Mouse (Mus musculus) heart, postnatal 0 days (tissue): ENCODE data around the gene Cdr2l. TPM values are rescaled to one million over a fixed set of nuclear protein-coding genes. Genes with fewer than 3 reads are reported as not detected.

Source experiments
- ATAC-seq: fragments of 200-750 bp; cut with Nextera tagmentation; 2 replicates; pipeline ENCODE4 v1.8.0; 2017; ENCODE audit warnings: low read depth, moderate number of reproducible peaks, moderate library complexity; ENCODE audit not compliant: insufficient read depth
- DNase-seq: peaks from one replicate; pipeline ENCODE4 v3.0.0-alpha.2; 2016; ENCODE audit warnings: low spot score
- H3K27ac ChIP-seq: fragments of 300-500 bp; sonication (generic); 2 replicates; pipeline ENCODE4 v1.5.1; 2014; ENCODE audit warnings: low read depth, mild to moderate bottlenecking
- H3K27me3 ChIP-seq: fragments of 300-500 bp; sonication (generic); 2 replicates; pipeline ENCODE4 v1.6.1; 2014; ENCODE audit warnings: low read length, mixed read lengths; ENCODE audit not compliant: control insufficient read depth, insufficient read depth
- H3K36me3 ChIP-seq: fragments of 300-500 bp; sonication (generic); replicated peaks from 2 replicates; pipeline ENCODE4 v1.6.1; 2014; ENCODE audit warnings: low read length, mixed read lengths; ENCODE audit not compliant: control insufficient read depth, insufficient read depth
- H3K4me1 ChIP-seq: fragments of 300-500 bp; sonication (generic); 2 replicates; pipeline ENCODE4 v1.6.1; 2014; ENCODE audit warnings: antibody characterized with exemption; ENCODE audit not compliant: control insufficient read depth, insufficient read depth
- H3K4me2 ChIP-seq: fragments of 300-500 bp; sonication (generic); 2 replicates; pipeline ENCODE4 v1.6.1; 2014; ENCODE audit warnings: low read depth, mild to moderate bottlenecking, low read length, moderate library complexity
- H3K4me3 ChIP-seq: fragments of 300-500 bp; sonication (generic); 2 replicates; pipeline ENCODE4 v1.5.1; 2014; ENCODE audit warnings: low read depth, low read length
- H3K9ac ChIP-seq: fragments of 300-500 bp; sonication (generic); replicated peaks from 2 replicates; pipeline ENCODE4 v1.6.1; 2014; ENCODE audit warnings: low read depth, low read length, mixed read lengths
- H3K9me3 ChIP-seq: fragments of 300-500 bp; sonication (generic); replicated peaks from 2 replicates; pipeline ENCODE4 v1.6.1; 2016; ENCODE audit warnings: low read length; ENCODE audit not compliant: control insufficient read depth
- CTCF ChIP-seq: IDR thresholded peaks from 2 replicates; pipeline ENCODE4 v1.5.1; 2016; ENCODE audit warnings: antibody characterized with exemption, control low read depth, low read depth
- EP300 ChIP-seq: IDR thresholded peaks from 2 replicates; pipeline ENCODE4 v1.6.1; 2016; ENCODE audit warnings: antibody characterized with exemption, low read depth
- WGBS: fragments of 180-500 bp; shearing (Covaris S2); extraction: QIAGEN DNeasy Blood & Tissue Kit; methylation state at CpG from one replicate; pipeline ENCODE4 v1.1.7; 2014; 5-methylcytosine and 5-hydroxymethylcytosine counted together
- polyA plus RNA-seq: library from polyadenylated mRNA; unstranded; fragments of >200 nt; fragmentation: Nextera tagmentation; extraction: Ambion mirVana; gene quantifications from 2 replicates; pipeline ENCODE4 v1.2.1, GENCODE M21; 2015
- total RNA-seq: library from RNA; depleted of rRNA; stranded (reverse); fragments of >200 nt; gene quantifications from 2 replicates; pipeline ENCODE4 v1.2.3, GENCODE M21; 2014; ENCODE audit warnings: low replicate concordance

The Cdr2l gene
- total and polyA plus RNA-seq, 2 experiments from 2014 or later = 5.6 to 23.1 TPM

DNA sequence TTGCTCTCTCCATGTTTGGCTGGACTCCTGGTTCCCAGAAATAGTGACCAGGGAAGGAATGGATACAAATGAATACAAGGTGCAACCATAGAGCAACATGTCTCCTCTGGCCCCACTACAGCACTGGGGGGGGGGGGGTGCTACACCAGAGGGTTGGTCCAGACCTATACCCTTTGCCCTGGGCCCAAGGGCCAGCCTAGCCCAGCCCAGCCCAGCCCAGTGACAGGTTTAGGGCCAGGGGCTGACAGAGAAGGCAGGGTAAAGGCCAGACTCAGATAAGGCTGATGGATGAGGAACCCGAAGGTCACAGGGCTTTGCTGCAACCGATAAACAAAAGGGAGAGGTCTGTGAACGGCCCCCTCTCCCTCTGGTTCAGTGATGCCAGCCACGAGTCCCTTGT, 31.7 kb upstream of the Cdr2l start:
- TF ChIP-seq CTCF (no peak), EP300 (no peak)
- Histone ChIP-seq H3K27me3 (peaks cover 14% of the 10 kb centered on the region), H3K9ac (no peak overlapping the region), H3K27ac (no peak overlapping the region), H3K36me3 (no peaks in the 10 kb centered on the region), H3K9me3 (no peaks in the 10 kb centered on the region), H3K4me2 (no peak overlapping the region), H3K4me3 (no peak overlapping the region), H3K4me1 (no peaks in the 10 kb centered on the region)
- ATAC-seq (no peak), DNase-seq (no peak)
- WGBS = 41% methylated on average over 4 of the region's 4 CpGs

DNA sequence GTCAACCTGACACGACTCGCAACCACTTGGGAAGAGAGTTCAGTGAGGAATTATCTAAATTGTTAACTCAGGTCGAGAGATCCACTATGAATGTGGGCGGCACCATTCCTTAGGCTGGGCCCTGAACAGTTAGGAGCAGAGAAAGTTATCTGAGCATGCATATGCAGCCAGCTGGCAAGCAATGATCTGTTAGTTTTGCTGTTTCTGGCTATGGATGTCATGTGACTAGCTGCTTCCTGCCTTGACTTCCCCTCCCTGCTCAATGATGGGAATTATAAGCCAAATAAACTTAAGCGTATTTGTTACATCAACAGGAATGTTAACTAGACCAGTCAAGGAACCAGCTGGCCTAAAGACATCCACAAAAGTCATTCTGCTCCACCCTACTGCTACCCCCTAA, 28.3 kb upstream of the Cdr2l start:
- no peaks in the 10 kb centered on the region for H3K4me1 ChIP-seq
- TF ChIP-seq EP300 (no peak), CTCF (no peak)
- H3K4me3 ChIP-seq = no peak overlapping the region
- no peak overlapping the region for H3K4me2 ChIP-seq
- 0 out of 2 replicates have a peak, but pooled peaks cover 6% of the 10 kb centered on the region for H3K27me3 ChIP-seq
- no peak for ATAC-seq
- no peak for DNase-seq
- no peaks in the 10 kb centered on the region for H3K36me3 ChIP-seq
- H3K9ac ChIP-seq = no peak overlapping the region
- no peak overlapping the region for H3K27ac ChIP-seq
- 84% methylated on average over 5 of the region's 5 CpGs for WGBS
- no peaks in the 10 kb centered on the region for H3K9me3 ChIP-seq

DNA sequence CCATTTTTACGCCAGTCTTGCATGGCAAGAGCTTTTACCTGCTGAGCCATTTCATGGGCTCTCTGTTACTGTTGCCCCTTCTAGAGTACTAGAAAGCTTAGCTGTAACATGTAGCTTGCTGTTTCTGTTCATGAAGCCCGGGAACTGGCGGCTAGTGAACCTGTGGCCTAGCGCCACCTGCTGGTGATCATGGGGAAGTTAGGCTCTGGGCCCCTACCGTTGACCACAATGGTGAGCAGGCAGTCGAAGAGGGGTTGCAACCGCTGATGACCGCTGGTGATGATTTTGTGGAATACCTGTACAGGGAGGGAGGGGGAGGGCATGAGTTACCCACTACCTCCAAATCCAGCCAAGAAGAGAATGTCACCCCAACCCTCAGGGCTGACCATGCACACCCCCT, 27.5 kb upstream of the Cdr2l start:
- DNase-seq = peak; percentile 77
- no peaks in the 10 kb centered on the region for H3K36me3 ChIP-seq
- H3K9me3 ChIP-seq = no peaks in the 10 kb centered on the region
- ATAC-seq = 0 out of 2 replicates have a peak, but pooled peaks have one; percentile 28
- 11% methylated on average over 8 of the region's 8 CpGs for WGBS
- no peak overlapping the region for H3K4me3 ChIP-seq
- no peak overlapping the region for H3K27ac ChIP-seq
- TF ChIP-seq CTCF (peak; percentile 98), EP300 (no peak)
- H3K27me3 ChIP-seq = 0 out of 2 replicates have a peak, but pooled peaks cover 2% of the 10 kb centered on the region
- no peak overlapping the region for H3K4me2 ChIP-seq
- no peak overlapping the region for H3K9ac ChIP-seq
- H3K4me1 ChIP-seq = peaks cover 4% of the 10 kb centered on the region; the same call in 1 of the 2 replicates

- 12% methylated on average over 5 of the region's 5 CpGs for WGBS
- Histone ChIP-seq H3K9me3 (no peaks in the 10 kb centered on the region), H3K36me3 (no peaks in the 10 kb centered on the region), H3K27ac (0 out of 2 replicates have a peak overlapping the region, but pooled peaks have one; percentile 55), H3K4me2 (no peak overlapping the region), H3K9ac (no peak overlapping the region), H3K27me3 (no peaks in the 10 kb centered on the region), H3K4me1 (peaks cover 4% of the 10 kb centered on the region; the same call in 1 of the 2 replicates), H3K4me3 (no peak overlapping the region)
- ATAC-seq = peak; percentile 49
- DNase-seq = peak; percentile 75
- TF ChIP-seq EP300 = no peak
- peak; percentile 63 for TF ChIP-seq CTCF
Measured at GRCm38 (mm10) chr11:115358468-115358867, 23.2 kb upstream of the Cdr2l start.

DNA sequence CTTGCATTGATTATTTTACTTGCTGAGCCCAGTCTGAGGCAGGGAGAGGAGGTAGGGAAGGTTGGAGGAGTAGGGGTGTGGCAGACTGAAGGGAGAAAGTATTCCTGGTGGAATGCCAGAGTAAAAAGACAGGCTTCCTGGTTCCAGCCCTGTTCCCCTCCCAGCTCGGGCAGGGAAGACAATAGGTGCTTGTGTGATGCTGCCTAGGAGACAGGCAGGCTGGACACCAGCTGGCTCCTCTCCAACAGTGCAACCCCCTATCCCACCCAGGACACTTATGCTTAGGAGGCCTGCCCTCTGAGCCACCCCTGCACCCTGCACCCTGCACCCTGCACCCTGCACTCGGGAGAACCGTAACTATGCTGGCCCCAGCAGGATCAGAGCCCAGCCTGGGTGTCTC, 22.4 kb upstream of the Cdr2l start:
- H3K9me3 ChIP-seq = no peaks in the 10 kb centered on the region
- H3K36me3 ChIP-seq = no peaks in the 10 kb centered on the region
- no peak overlapping the region for H3K4me3 ChIP-seq
- ATAC-seq = 0 out of 2 replicates have a peak, but pooled peaks have one; percentile 27
- WGBS = 25% methylated on average over 3 of the region's 3 CpGs
- no peaks in the 10 kb centered on the region for H3K27me3 ChIP-seq
- TF ChIP-seq CTCF (no peak), EP300 (no peak)
- H3K9ac ChIP-seq = no peak overlapping the region
- peaks cover 4% of the 10 kb centered on the region; the same call in 1 of the 2 replicates for H3K4me1 ChIP-seq
- DNase-seq = peak; percentile 35
- H3K4me2 ChIP-seq = no peak overlapping the region; the same call in 1 of the 2 replicates
- H3K27ac ChIP-seq = peak overlapping the region; percentile 55

GRCm38 (mm10) chr11:115359726-115360125, 22.0 kb upstream of the Cdr2l start:
- ATAC-seq (no peak), DNase-seq (no peak)
- H3K4me2 ChIP-seq = no peak overlapping the region
- H3K9ac ChIP-seq = no peak overlapping the region
- H3K4me1 ChIP-seq = peaks cover 4% of the 10 kb centered on the region; the same call in 1 of the 2 replicates
- H3K9me3 ChIP-seq = no peaks in the 10 kb centered on the region
- 57% methylated on average over 6 of the region's 6 CpGs for WGBS
- H3K27me3 ChIP-seq = no peaks in the 10 kb centered on the region
- no peak overlapping the region for H3K4me3 ChIP-seq
- TF ChIP-seq CTCF (peak; percentile 23; the same call in 1 of the 2 replicates), EP300 (no peak)
- H3K27ac ChIP-seq = peak overlapping the region; percentile 55
- no peaks in the 10 kb centered on the region for H3K36me3 ChIP-seq
